Mouse (Mus musculus) thymus, postnatal 10 days (tissue): Measurements from ENCODE around the gene Ctdspl.

Experiments used
- DNase-seq, 2 experiments: peaks; one replicate each; pipeline ENCODE4 v3.0.0; 2021; ENCODE audit warnings: low spot score in 2 of 2

The Ctdspl gene

GRCm38 (mm10) chr9:118926111-118926650 lies at the start of gene Ctdspl:
TSS of gene Ctdspl (plus strand) at chr9:118926453.
- DNase-seq = peak; percentile 50 to 60

GRCm38 (mm10) chr9:118876902-118877301 lies 49.4 kb upstream of the Ctdspl start:
- no peak for DNase-seq

GRCm38 (mm10) chr9:118877365-118878008 lies 48.8 kb upstream of the Ctdspl start:
- DNase-seq = no peak

GRCm38 (mm10) chr9:118878596-118878995 lies 47.7 kb upstream of the Ctdspl start:
- DNase-seq = no peak

- DNase-seq = peak in 1 of 2 experiments; percentile 67
Measured at GRCm38 (mm10) chr9:118881281-118881945, 44.8 kb upstream of the Ctdspl start.

- no peak for DNase-seq
Measured at GRCm38 (mm10) chr9:118881946-118882284, 44.3 kb upstream of the Ctdspl start.

GRCm38 (mm10) chr9:118883150-118883549 lies 43.1 kb upstream of the Ctdspl start:
- no peak for DNase-seq

GRCm38 (mm10) chr9:118885785-118886184 lies 40.5 kb upstream of the Ctdspl start:
- DNase-seq = no peak

- no peak for DNase-seq
Measured at GRCm38 (mm10) chr9:118887201-118887600, 39.1 kb upstream of the Ctdspl start.

- no peak for DNase-seq
Measured at GRCm38 (mm10) chr9:118887734-118888133, 38.5 kb upstream of the Ctdspl start.

- peak; percentile 16 to 31 for DNase-seq
Measured at GRCm38 (mm10) chr9:118890149-118890548, 36.1 kb upstream of the Ctdspl start.

- no peak for DNase-seq
Measured at GRCm38 (mm10) chr9:118890645-118891044, 35.6 kb upstream of the Ctdspl start.

GRCm38 (mm10) chr9:118891068-118891467 lies 35.2 kb upstream of the Ctdspl start:
- DNase-seq = no peak

GRCm38 (mm10) chr9:118891593-118891992 lies 34.7 kb upstream of the Ctdspl start:
- no peak for DNase-seq

- DNase-seq = no peak
Measured at GRCm38 (mm10) chr9:118895101-118895500, 31.2 kb upstream of the Ctdspl start.

- DNase-seq = no peak
Measured at GRCm38 (mm10) chr9:118900677-118901076, 25.6 kb upstream of the Ctdspl start.

- DNase-seq = no peak
Measured at GRCm38 (mm10) chr9:118901917-118902316, 24.3 kb upstream of the Ctdspl start.

- peak; percentile 52 to 77 for DNase-seq
Measured at GRCm38 (mm10) chr9:118907934-118908620, 18.2 kb upstream of the Ctdspl start.

- DNase-seq = no peak
Measured at GRCm38 (mm10) chr9:118913048-118913447, 13.2 kb upstream of the Ctdspl start.

GRCm38 (mm10) chr9:118913613-118914012 lies 12.6 kb upstream of the Ctdspl start:
- DNase-seq = no peak

- no peak for DNase-seq
Measured at GRCm38 (mm10) chr9:118914589-118914988, 11.7 kb upstream of the Ctdspl start.

GRCm38 (mm10) chr9:118915290-118915689 lies 11.0 kb upstream of the Ctdspl start:
- DNase-seq = peak in 1 of 2 experiments; percentile 36
